Mouse (Mus musculus) liver, embryonic 18 days (tissue): ENCODE measurements around the gene 1700017B05Rik. TPM values are rescaled to one million over a fixed set of nuclear protein-coding genes. Genes with fewer than 3 reads are reported as not detected.

ENCODE experiments used
- polyA plus RNA-seq: library from polyadenylated mRNA; depleted of rRNA; stranded (reverse); fragments of >200 nt; gene quantifications from 2 replicates; pipeline ENCODE4 v1.2.3, GENCODE M21; 2012; rRNA removed

1700017B05Rik gene
- polyA plus RNA-seq, result 6.1 and 7.1 TPM in 2 replicates

GRCm38 (mm10) chr9:57261913-57262794 lies at the start of gene 1700017B05Rik:
Gene 1700017B05Rik, minus strand, starts transcription at chr9:57262612.

GRCm38 (mm10) chr9:57236256-57236655 lies 26.2 kb downstream of the 1700017B05Rik start, which contains the start of gene Trcg1:
Gene Trcg1, plus strand, starts transcription at chr9:57236556.

Other genes with a start within 250 kb of the 1700017B05Rik start
- 14.4 and 15.5 TPM in 2 replicates for gene Sin3a, start 190.6 kb downstream of the 1700017B05Rik start, polyA plus RNA-seq
- 29.1 and 32.7 TPM in 2 replicates for gene Man2c1, start 131.9 kb downstream of the 1700017B05Rik start, polyA plus RNA-seq
- 3.2 and 3.4 TPM in 2 replicates for gene Neil1, start 114.3 kb downstream of the 1700017B05Rik start, polyA plus RNA-seq
- 48.2 and 50.6 TPM in 2 replicates for gene Commd4, start 104.3 kb downstream of the 1700017B05Rik start, polyA plus RNA-seq
- gene Trcg1, start 26.1 kb downstream of the 1700017B05Rik start, polyA plus RNA-seq, result not detected in 2 replicates
- 10.2 and 11.9 TPM in 2 replicates for gene Ppcdc, start 177.5 kb upstream of the 1700017B05Rik start, polyA plus RNA-seq
- gene Scamp5, start 205.4 kb upstream of the 1700017B05Rik start, polyA plus RNA-seq, result 10.4 and 12.0 TPM in 2 replicates
- 0.26 and 0.47 TPM in 2 replicates for gene Rpp25, start 241.4 kb upstream of the 1700017B05Rik start, polyA plus RNA-seq